Mouse (Mus musculus) frontal cortex, postnatal 10 days (tissue): Measurements from ENCODE around the gene Proser2.

Source experiments
- DNase-seq, 2 experiments: peaks; one replicate each; pipeline ENCODE4 v3.0.0; 2022; ENCODE audit warnings: low spot score in 2 of 2, mixed read lengths in 1 of 2

Gene Proser2

GRCm38 (mm10) chr2:6074891-6075529 is 55.0 kb downstream of the Proser2 start:
- DNase-seq = no peak

DNA sequence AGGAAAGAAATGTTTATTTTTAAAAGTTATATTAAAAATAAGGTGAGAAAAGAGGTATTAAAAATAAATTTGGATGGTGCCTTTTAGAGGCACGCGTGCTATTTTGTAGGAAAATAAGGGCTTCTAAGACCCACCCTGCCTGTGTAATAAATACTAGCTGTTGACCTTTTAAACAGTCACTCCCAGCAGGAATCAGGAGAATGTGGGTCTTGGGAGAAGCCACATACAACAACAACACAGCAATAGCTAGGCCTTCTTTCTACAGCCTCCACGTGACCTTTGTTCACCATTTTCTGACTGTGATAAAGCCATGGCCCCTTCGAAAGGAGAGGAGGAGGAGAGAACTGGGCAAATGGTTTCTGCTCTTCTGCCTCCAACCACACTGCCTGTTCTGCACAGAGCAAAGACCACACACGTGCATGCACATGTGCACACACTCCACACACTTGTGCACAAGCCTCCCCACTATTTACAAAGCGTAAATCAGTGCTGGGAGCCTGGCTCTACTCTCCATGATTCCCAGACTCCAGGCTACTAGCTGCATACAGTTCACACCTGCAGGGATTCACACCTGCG is 57.2 kb downstream of the Proser2 start:
- DNase-seq = no peak

DNA sequence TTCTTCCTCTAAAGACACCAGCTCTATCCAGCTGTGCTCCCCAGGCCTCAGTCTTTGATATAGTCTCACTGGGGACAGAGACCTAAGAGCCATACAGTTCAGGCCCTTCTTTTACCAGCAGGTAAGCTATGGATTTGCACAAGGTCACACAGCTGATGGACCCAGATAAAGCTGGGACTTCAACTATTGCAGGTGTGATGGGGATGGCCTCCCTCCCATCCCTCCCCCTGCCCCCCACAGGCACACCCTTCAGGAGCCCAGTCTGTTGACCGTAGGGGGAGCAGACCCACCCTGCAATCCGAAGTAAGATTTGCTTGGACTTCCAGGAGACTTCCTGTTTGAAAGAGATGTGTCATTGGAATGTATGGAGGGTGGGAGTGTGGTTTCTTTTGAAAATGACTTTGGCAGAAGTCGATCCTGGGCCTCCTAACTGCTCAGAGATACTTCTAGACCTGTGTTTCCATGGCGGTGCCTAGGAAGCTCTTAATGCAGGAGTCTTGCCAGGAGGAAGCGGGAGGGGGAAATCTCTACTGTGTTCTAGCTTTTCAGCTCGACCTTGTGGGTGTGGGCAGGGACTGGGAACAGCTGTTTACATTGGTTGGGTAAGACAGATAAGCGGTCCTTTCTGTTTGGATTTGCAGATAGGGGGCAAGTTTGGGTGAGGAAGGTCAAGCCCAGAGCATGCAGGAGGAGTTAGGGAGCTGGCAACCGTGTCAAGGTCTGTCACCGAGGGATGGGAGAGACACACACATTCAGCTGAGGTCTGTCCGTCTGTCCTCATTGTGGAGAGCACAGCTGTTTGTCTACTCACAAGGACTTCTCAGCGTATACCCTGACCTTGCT is 58.2 kb downstream of the Proser2 start:
- DNase-seq = no peak

DNA sequence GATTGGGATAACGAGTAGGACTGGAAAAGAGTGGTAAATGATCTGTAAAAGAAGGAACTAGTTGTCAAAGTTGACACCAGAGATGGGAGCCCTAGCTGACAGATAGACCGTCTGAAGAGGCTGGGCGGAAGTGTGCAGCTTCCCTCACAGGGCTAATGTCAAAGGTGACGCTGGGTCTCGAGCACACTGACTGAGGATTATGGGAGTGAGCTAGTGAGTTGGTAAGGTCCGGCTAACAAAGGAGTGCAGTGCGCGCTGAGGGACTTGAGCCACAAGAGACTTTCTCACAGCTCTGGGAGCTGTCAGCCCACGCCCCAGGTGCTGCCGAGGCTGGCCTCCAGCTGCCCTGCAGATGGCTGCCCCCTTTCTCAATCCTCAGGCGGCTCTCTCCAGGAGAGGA is 59.1 kb downstream of the Proser2 start:
- no peak for DNase-seq

GRCm38 (mm10) chr2:6067341-6067740 is 62.7 kb downstream of the Proser2 start:
- no peak for DNase-seq

- no peak for DNase-seq
These were observed 69.8 kb downstream of the Proser2 start for GRCm38 (mm10) chr2:6060071-6060804.

GRCm38 (mm10) chr2:6059291-6059690 is 70.7 kb downstream of the Proser2 start:
- no peak for DNase-seq

GRCm38 (mm10) chr2:6056518-6056917 is 73.5 kb downstream of the Proser2 start:
- DNase-seq = no peak

DNA sequence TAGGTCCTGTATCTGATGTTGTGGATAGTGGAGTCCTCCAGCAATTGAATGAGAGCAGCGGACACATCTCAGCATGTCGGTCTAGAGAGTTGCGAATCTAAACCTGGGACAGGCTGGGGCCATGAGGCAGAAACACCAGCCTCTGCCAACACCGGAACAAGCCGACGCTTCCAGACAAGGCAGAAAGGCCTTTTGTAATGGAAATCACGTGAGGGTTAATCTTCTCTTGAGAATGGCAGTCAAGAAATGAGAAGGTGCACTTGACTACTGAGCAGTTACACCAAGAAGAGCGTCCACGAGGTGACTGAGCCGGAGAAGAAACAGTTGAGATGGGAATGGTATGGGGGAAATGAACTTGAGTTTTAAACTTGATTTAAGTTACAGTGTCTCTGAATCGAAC is 74.5 kb downstream of the Proser2 start:
- DNase-seq = no peak

DNA sequence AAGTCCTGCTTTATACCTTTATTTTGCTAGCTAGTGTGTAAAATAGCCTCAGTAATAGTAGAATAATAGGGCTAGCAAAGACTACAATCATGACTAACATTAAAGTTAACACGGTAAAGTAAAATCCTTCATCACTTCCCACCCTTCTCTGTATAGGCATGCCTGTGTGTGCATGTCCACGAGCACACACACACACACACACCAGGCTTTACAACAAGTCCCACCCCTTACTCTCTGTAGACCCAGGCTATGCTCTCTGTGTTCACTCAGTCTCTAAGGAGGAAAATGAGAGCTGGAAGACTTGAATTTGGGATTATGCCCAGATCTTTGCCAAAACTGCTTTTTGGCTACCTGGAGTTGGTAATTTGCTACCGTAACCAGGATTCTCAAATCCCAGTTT is 81.0 kb downstream of the Proser2 start:
- DNase-seq = no peak

- no peak for DNase-seq
These were observed 81.4 kb downstream of the Proser2 start for GRCm38 (mm10) chr2:6048570-6048969.
